Mouse (Mus musculus): ENCODE measurements around the gene Gldn. TPM values are rescaled to one million over a fixed set of nuclear protein-coding genes. Genes with fewer than 3 reads are reported as not detected.

Gene Gldn
- 0.13 and 0.19 TPM in 2 replicates for polyA plus RNA-seq (2015; fragmentation: Nextera tagmentation; extraction: Ambion mirVana)

- 3% methylated on average over 61 of the region's 61 CpGs for WGBS
- no peaks in the 10 kb centered on the region for H3K9me3 ChIP-seq
- peak within 1 kb of the TSS; percentile 46 for H3K4me3 ChIP-seq
- peak; percentile 71 for ATAC-seq (replicated peaks)
- no peaks in the 10 kb centered on the region for H3K36me3 ChIP-seq
- H3K27ac ChIP-seq (replicated peaks), result no peak within 1 kb of the TSS
- H3K9ac ChIP-seq (replicated peaks), result peak within 1 kb of the TSS; percentile 47
- peaks cover 8% of the 10 kb centered on the region for H3K4me1 ChIP-seq
- H3K4me2 ChIP-seq (replicated peaks), result peak within 1 kb of the TSS; percentile 88
- H3K27me3 ChIP-seq, result 0 out of 2 replicates have a peak, but pooled peaks cover 4% of the 10 kb centered on the region
Measured at GRCm38 (mm10) chr9:54286331-54286987, at the start of gene Gldn. TSS of gene Gldn (plus strand) at chr9:54286486.

- Histone ChIP-seq H3K4me3 (no peak overlapping the region), H3K4me2 (replicated peaks) (no peak overlapping the region), H3K36me3 (no peaks in the 10 kb centered on the region), H3K27ac (replicated peaks) (peak overlapping the region; percentile 91), H3K9ac (replicated peaks) (no peak overlapping the region), H3K27me3 (no peaks in the 10 kb centered on the region), H3K4me1 (peaks cover 17% of the 10 kb centered on the region), H3K9me3 (no peaks in the 10 kb centered on the region)
- peak; percentile 89 for ATAC-seq (replicated peaks)
- 33% methylated on average over 3 of the region's 3 CpGs for WGBS
Measured at GRCm38 (mm10) chr9:54244869-54245665, 41.2 kb upstream of the Gldn start.

GRCm38 (mm10) chr9:54264754-54265153 is 21.5 kb upstream of the Gldn start:
- no peaks in the 10 kb centered on the region for H3K9me3 ChIP-seq
- no peaks in the 10 kb centered on the region for H3K27me3 ChIP-seq
- H3K36me3 ChIP-seq, result no peaks in the 10 kb centered on the region
- H3K27ac ChIP-seq (replicated peaks), result no peak overlapping the region
- WGBS, result 84% methylated on average over 4 of the region's 4 CpGs
- no peak overlapping the region for H3K9ac ChIP-seq (replicated peaks)
- no peak for ATAC-seq (replicated peaks)
- no peak overlapping the region for H3K4me2 ChIP-seq (replicated peaks)
- no peaks in the 10 kb centered on the region for H3K4me1 ChIP-seq
- H3K4me3 ChIP-seq, result no peak overlapping the region

- no peak within 1 kb of the TSS for H3K27ac ChIP-seq (replicated peaks)
- 90% methylated on average over 7 of the region's 7 CpGs for WGBS
- no peaks in the 10 kb centered on the region for H3K9me3 ChIP-seq
- no peak within 1 kb of the TSS for H3K9ac ChIP-seq (replicated peaks)
- no peak for ATAC-seq (replicated peaks)
- H3K4me2 ChIP-seq (replicated peaks), result no peak within 1 kb of the TSS
- no peaks in the 10 kb centered on the region for H3K36me3 ChIP-seq
- H3K4me1 ChIP-seq, result no peaks in the 10 kb centered on the region
- H3K27me3 ChIP-seq, result no peaks in the 10 kb centered on the region
- no peak within 1 kb of the TSS for H3K4me3 ChIP-seq
Measured at GRCm38 (mm10) chr9:54268010-54268409, 18.3 kb upstream of the Gldn start, which contains the start of gene Cyp19a1. TSS of gene Cyp19a1 (minus strand) at chr9:54268110.

GRCm38 (mm10) chr9:54269987-54270386 is 16.3 kb upstream of the Gldn start:
- 81% methylated on average over 6 of the region's 6 CpGs for WGBS
- H3K27ac ChIP-seq (replicated peaks), result no peak overlapping the region

GRCm38 (mm10) chr9:54270889-54271288 is 15.4 kb upstream of the Gldn start:
- Histone ChIP-seq H3K9me3 (no peaks in the 10 kb centered on the region), H3K36me3 (no peaks in the 10 kb centered on the region), H3K9ac (replicated peaks) (no peak overlapping the region), H3K27me3 (no peaks in the 10 kb centered on the region), H3K4me3 (no peak overlapping the region), H3K4me1 (no peaks in the 10 kb centered on the region), H3K4me2 (replicated peaks) (no peak overlapping the region), H3K27ac (replicated peaks) (no peak overlapping the region)
- ATAC-seq (replicated peaks), result no peak
- WGBS, result 46% methylated on average over 5 of the region's 5 CpGs

More at GRCm38 (mm10) chr9:54269987-54270386, 16.3 kb upstream of the Gldn start:
- Histone ChIP-seq H3K4me3 (no peak overlapping the region), H3K36me3 (no peaks in the 10 kb centered on the region), H3K27me3 (no peaks in the 10 kb centered on the region), H3K9ac (replicated peaks) (no peak overlapping the region), H3K9me3 (no peaks in the 10 kb centered on the region), H3K4me1 (no peaks in the 10 kb centered on the region), H3K4me2 (replicated peaks) (no peak overlapping the region)
- ATAC-seq (replicated peaks), result no peak

GRCm38 (mm10) chr9:54275283-54275682 is 11.0 kb upstream of the Gldn start:
- ATAC-seq (replicated peaks), result no peak
- Histone ChIP-seq H3K4me2 (replicated peaks) (no peak overlapping the region), H3K27me3 (no peaks in the 10 kb centered on the region), H3K9me3 (no peaks in the 10 kb centered on the region), H3K36me3 (no peaks in the 10 kb centered on the region), H3K9ac (replicated peaks) (no peak overlapping the region), H3K4me1 (no peaks in the 10 kb centered on the region), H3K4me3 (no peak overlapping the region), H3K27ac (replicated peaks) (no peak overlapping the region)
- WGBS, result 92% methylated on average over 4 of the region's 4 CpGs

- no peak overlapping the region for H3K4me3 ChIP-seq
- H3K9me3 ChIP-seq, result no peaks in the 10 kb centered on the region
- ATAC-seq (replicated peaks), result no peak
- H3K27ac ChIP-seq (replicated peaks), result no peak overlapping the region
- H3K36me3 ChIP-seq, result no peaks in the 10 kb centered on the region
- H3K4me1 ChIP-seq, result no peaks in the 10 kb centered on the region
- no peak overlapping the region for H3K4me2 ChIP-seq (replicated peaks)
- H3K9ac ChIP-seq (replicated peaks), result no peak overlapping the region
- 80% methylated on average over 12 of the region's 12 CpGs for WGBS
- no peaks in the 10 kb centered on the region for H3K27me3 ChIP-seq
Measured at GRCm38 (mm10) chr9:54279046-54279589, 7.2 kb upstream of the Gldn start.

GRCm38 (mm10) chr9:54287804-54288203 is 1.5 kb downstream of the Gldn start:
- Histone ChIP-seq H3K4me1 (peaks cover 8% of the 10 kb centered on the region), H3K4me2 (replicated peaks) (no peak overlapping the region), H3K9ac (replicated peaks) (no peak overlapping the region), H3K27me3 (0 out of 2 replicates have a peak, but pooled peaks cover 4% of the 10 kb centered on the region), H3K9me3 (no peaks in the 10 kb centered on the region), H3K4me3 (no peak overlapping the region), H3K27ac (replicated peaks) (no peak overlapping the region), H3K36me3 (no peaks in the 10 kb centered on the region)
- no peak for ATAC-seq (replicated peaks)
- 45% methylated on average over 5 of the region's 5 CpGs for WGBS

GRCm38 (mm10) chr9:54299389-54299788 is 13.1 kb downstream of the Gldn start:
- Histone ChIP-seq H3K27ac (replicated peaks) (no peak overlapping the region), H3K9ac (replicated peaks) (no peak overlapping the region), H3K27me3 (no peaks in the 10 kb centered on the region), H3K4me1 (no peaks in the 10 kb centered on the region), H3K4me3 (no peak overlapping the region), H3K9me3 (no peaks in the 10 kb centered on the region), H3K4me2 (replicated peaks) (no peak overlapping the region), H3K36me3 (no peaks in the 10 kb centered on the region)
- 88% methylated on average over 3 of the region's 3 CpGs for WGBS
- no peak for ATAC-seq (replicated peaks)

GRCm38 (mm10) chr9:54299792-54300191 is 13.5 kb downstream of the Gldn start:
- Histone ChIP-seq H3K4me1 (no peaks in the 10 kb centered on the region), H3K27me3 (no peaks in the 10 kb centered on the region), H3K36me3 (no peaks in the 10 kb centered on the region), H3K9me3 (no peaks in the 10 kb centered on the region), H3K4me3 (no peak overlapping the region), H3K9ac (replicated peaks) (no peak overlapping the region), H3K27ac (replicated peaks) (no peak overlapping the region), H3K4me2 (replicated peaks) (no peak overlapping the region)
- no peak for ATAC-seq (replicated peaks)

- no peak overlapping the region for H3K9ac ChIP-seq (replicated peaks)
- H3K9me3 ChIP-seq, result no peaks in the 10 kb centered on the region
- no peak overlapping the region for H3K4me3 ChIP-seq
- no peaks in the 10 kb centered on the region for H3K36me3 ChIP-seq
- no peak for ATAC-seq (replicated peaks)
- WGBS, result 87% methylated on average over 4 of the region's 4 CpGs
- no peak overlapping the region for H3K4me2 ChIP-seq (replicated peaks)
- H3K27me3 ChIP-seq, result no peaks in the 10 kb centered on the region
- H3K27ac ChIP-seq (replicated peaks), result no peak overlapping the region
- no peaks in the 10 kb centered on the region for H3K4me1 ChIP-seq
Measured at GRCm38 (mm10) chr9:54301255-54301654, 15.0 kb downstream of the Gldn start.

All from forebrain, embryonic 15.5 days (tissue).